Mouse (Mus musculus) brain, embryonic 14.5 days (tissue): ENCODE measurements around the gene Pcbd1.

ENCODE experiments used
- CTCF ChIP-seq: fragments of 200-500 bp; IDR thresholded peaks from 2 replicates; pipeline ENCODE4 v1.5.1; 2012; ENCODE audit warnings: inconsistent platforms, mild to moderate bottlenecking, moderate library complexity, borderline replicate concordance; ENCODE audit not compliant: insufficient read depth, insufficient read length; ENCODE audit errors: extremely low read depth
- POLR2A ChIP-seq: fragments of 200-500 bp; IDR thresholded peaks from 2 replicates; pipeline ENCODE4 v1.6.1; 2012; ENCODE audit warnings: mild to moderate bottlenecking, inconsistent platforms, borderline replicate concordance; ENCODE audit not compliant: poor library complexity, insufficient read depth, insufficient read length, severe bottlenecking; ENCODE audit errors: extremely low read depth

GRCm38 (mm10) chr10:61086502-61086901 is 2.6 kb upstream of the Pcbd1 start:
- TF ChIP-seq CTCF: no peak
- no peak for TF ChIP-seq POLR2A
